Mouse (Mus musculus): ENCODE results near the gene Ccdc160. TPM values are rescaled to one million over a fixed set of nuclear protein-coding genes. Genes with fewer than 3 reads are reported as not detected.

Gene Ccdc160
- total and polyA plus RNA-seq, 3 experiments: not detected

- Histone ChIP-seq H3K36me3 (replicated peaks in 1 of 2; ENCODE audit: control insufficient read depth in 1 of 2, insufficient read depth in 1 of 2, low read length in 1 of 2) (no peaks in the 10 kb centered on the region), H3K27me3 (replicated peaks) (no peaks in the 10 kb centered on the region), H3K9ac (ENCODE audit: insufficient read depth, low read depth) (no peak overlapping the region), H3K4me3 (replicated peaks in 1 of 3; ENCODE audit: low read depth in 2 of 3, low read length in 2 of 3, poor library complexity in 1 of 3) (no peak overlapping the region), H3K79me2 (replicated peaks; ENCODE audit: control insufficient read depth, extremely low read depth, insufficient read depth, poor library complexity, severe bottlenecking) (no peaks in the 10 kb centered on the region), H3K4me2 (ENCODE audit: insufficient read depth, low read depth, poor library complexity, severe bottlenecking) (no peak overlapping the region), H3K9me3 (replicated peaks; ENCODE audit: low read length) (no peaks in the 10 kb centered on the region), H3K4me1 (ENCODE audit: control insufficient read depth in 1 of 2, insufficient read depth in 2 of 2) (no peaks in the 10 kb centered on the region), H3K27ac (ENCODE audit: insufficient read depth, low read depth) (no peak overlapping the region)
- TF ChIP-seq HCFC1 (IDR thresholded peaks at IDR 0.05; ENCODE audit: low read depth, low read length) (no peak), SMC3 (IDR thresholded peaks at IDR 0.05; ENCODE audit: low read depth, low read length) (no peak), USF1 (IDR thresholded peaks at IDR 0.05; ENCODE audit: low read depth, low read length) (no peak)
- dilution Hi-C loops (cut with MboI; ENCODE audit: extremely low pct_ligation_motif_present, extremely low pct_unique_long_range_greater_than_20kb, low sequenced_read_pairs): no loop called here
- no peak for DNase-seq (ENCODE audit: extremely low read depth)
- in situ Hi-C loops (cut with MboI; ENCODE audit: low pct_ligation_motif_present, low pct_unique_long_range_greater_than_20kb, low sequenced_read_pairs): no loop called here
Observed at GRCm38 (mm10) chrX:52791944-52792719, 1.1 kb downstream of the Ccdc160 start.

- H3K27ac ChIP-seq (ENCODE audit: insufficient read depth, low read depth): no peak overlapping the region
- no peaks in the 10 kb centered on the region for H3K79me2 ChIP-seq (replicated peaks; ENCODE audit: control insufficient read depth, extremely low read depth, insufficient read depth, poor library complexity, severe bottlenecking)
- in situ Hi-C loops (cut with MboI; ENCODE audit: low pct_ligation_motif_present, low pct_unique_long_range_greater_than_20kb, low sequenced_read_pairs): no loop called here
- no peak overlapping the region for H3K9ac ChIP-seq (ENCODE audit: insufficient read depth, low read depth)
- TF ChIP-seq ZNF384 (IDR thresholded peaks at IDR 0.05; ENCODE audit: low read depth, low read length): no peak
- no peak for TF ChIP-seq UBTF (IDR thresholded peaks at IDR 0.05; ENCODE audit: low read depth, low read length)
- no peak for TF ChIP-seq CHD1 (IDR thresholded peaks at IDR 0.05; ENCODE audit: low read depth, low read length)
- TF ChIP-seq SIN3A (IDR thresholded peaks at IDR 0.05; ENCODE audit: low read length): no peak
- TF ChIP-seq TBP (conservative IDR thresholded peaks at IDR 0.05; ENCODE audit: low read depth, low read length): no peak
- TF ChIP-seq MAFK (IDR thresholded peaks at IDR 0.05; ENCODE audit: insufficient replicate concordance, low read length): no peak
- TF ChIP-seq HCFC1 (IDR thresholded peaks at IDR 0.05; ENCODE audit: low read depth, low read length): no peak
- no peak for TF ChIP-seq CHD2 (IDR thresholded peaks at IDR 0.05; ENCODE audit: low read length)
- no peak for TF ChIP-seq TCF12 (IDR thresholded peaks at IDR 0.05; ENCODE audit: low read depth, low read length)
- no peak for TF ChIP-seq MXI1 (IDR thresholded peaks at IDR 0.05; ENCODE audit: low read depth, low read length)
- no peak for TF ChIP-seq USF2 (conservative IDR thresholded peaks at IDR 0.05; ENCODE audit: low read depth, low read length)
- TF ChIP-seq MAX (IDR thresholded peaks at IDR 0.05; ENCODE audit: low read length): no peak
- no peak for TF ChIP-seq NRF1 (IDR thresholded peaks at IDR 0.05; ENCODE audit: low read depth, low read length)
- no peaks in the 10 kb centered on the region for H3K4me1 ChIP-seq (ENCODE audit: control insufficient read depth in 1 of 2, insufficient read depth in 2 of 2)
- no peak for DNase-seq (ENCODE audit: extremely low read depth)
- no peaks in the 10 kb centered on the region for H3K9me3 ChIP-seq (replicated peaks; ENCODE audit: low read length)
- H3K27me3 ChIP-seq (replicated peaks): no peaks in the 10 kb centered on the region
- H3K36me3 ChIP-seq (replicated peaks in 1 of 2; ENCODE audit: control insufficient read depth in 1 of 2, insufficient read depth in 1 of 2, low read length in 1 of 2): no peaks in the 10 kb centered on the region
- no peak overlapping the region for H3K4me2 ChIP-seq (ENCODE audit: insufficient read depth, low read depth, poor library complexity, severe bottlenecking)
- dilution Hi-C loops (cut with MboI; ENCODE audit: extremely low pct_ligation_motif_present, extremely low pct_unique_long_range_greater_than_20kb, low sequenced_read_pairs): no loop called here
- no peak overlapping the region for H3K4me3 ChIP-seq (replicated peaks in 1 of 3; ENCODE audit: low read depth in 2 of 3, low read length in 2 of 3, poor library complexity in 1 of 3)
Observed at GRCm38 (mm10) chrX:52792861-52793260, 1.9 kb downstream of the Ccdc160 start.
